Mouse (Mus musculus): ENCODE results near the gene Clhc1. TPM values are rescaled to one million over a fixed set of nuclear protein-coding genes. Genes with fewer than 3 reads are reported as not detected.

The Clhc1 gene
- polyA plus RNA-seq, 1 experiment from 2014 or later = 0.08 TPM

DNA sequence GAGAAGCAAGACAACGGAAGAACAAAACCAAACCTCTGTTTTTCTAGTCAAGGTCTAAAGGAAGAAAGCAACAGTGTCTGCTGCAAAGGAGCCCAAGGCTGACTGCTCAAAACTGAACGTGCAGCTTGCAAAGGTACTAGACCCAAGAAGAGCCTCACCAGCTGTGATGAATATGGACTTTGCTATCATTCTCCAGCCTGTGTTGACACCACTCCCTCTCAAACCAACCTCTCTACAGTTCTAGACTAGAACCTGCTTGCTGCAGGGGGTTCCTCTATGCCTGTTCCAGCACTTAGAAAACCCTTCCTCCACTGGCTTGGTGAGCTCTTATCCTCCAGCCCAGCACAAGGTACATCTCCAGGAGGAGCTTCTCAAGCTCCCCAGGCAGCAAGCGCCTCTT lies 75.6 kb downstream of the Clhc1 start:
- Histone ChIP-seq H3K36me3 (no peaks in the 10 kb centered on the region), H3K27me3 (no peaks in the 10 kb centered on the region), H3K4me1 (no peaks in the 10 kb centered on the region), H3K27ac (replicated peaks) (no peak overlapping the region), H3K9ac (replicated peaks) (no peak overlapping the region), H3K4me2 (replicated peaks) (no peak overlapping the region), H3K4me3 (no peak overlapping the region), H3K9me3 (no peaks in the 10 kb centered on the region)
- WGBS = 86% methylated on average over 3 of the region's 3 CpGs
- no peak for ATAC-seq (ENCODE audit: low FRiP score, low read depth)

DNA sequence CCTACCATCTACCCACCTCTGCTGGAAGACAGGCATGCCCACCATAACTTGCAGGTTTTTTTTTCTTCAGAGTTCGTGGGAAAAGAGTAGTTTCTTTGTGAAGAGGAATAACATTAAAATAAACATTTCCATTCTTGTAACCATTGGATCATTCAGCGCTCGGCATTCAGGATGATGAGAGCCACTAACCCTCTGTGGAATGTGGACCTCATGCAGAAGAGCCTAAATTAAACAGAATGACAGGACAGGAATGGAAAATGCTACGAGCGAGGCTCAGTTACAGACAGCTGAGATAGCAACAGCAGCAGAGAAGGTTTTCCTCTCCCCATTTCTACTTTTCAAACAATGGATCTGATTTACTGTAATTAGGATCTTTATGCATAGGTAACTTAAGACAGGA lies 78.8 kb downstream of the Clhc1 start:
- Histone ChIP-seq H3K9me3 (no peaks in the 10 kb centered on the region), H3K27ac (replicated peaks) (no peak overlapping the region), H3K36me3 (no peaks in the 10 kb centered on the region), H3K9ac (replicated peaks) (no peak overlapping the region), H3K4me3 (no peak overlapping the region), H3K27me3 (no peaks in the 10 kb centered on the region), H3K4me1 (no peaks in the 10 kb centered on the region), H3K4me2 (replicated peaks) (no peak overlapping the region)
- no peak for ATAC-seq (ENCODE audit: low FRiP score, low read depth)
- WGBS = 75% methylated on average over 5 of the region's 5 CpGs

DNA sequence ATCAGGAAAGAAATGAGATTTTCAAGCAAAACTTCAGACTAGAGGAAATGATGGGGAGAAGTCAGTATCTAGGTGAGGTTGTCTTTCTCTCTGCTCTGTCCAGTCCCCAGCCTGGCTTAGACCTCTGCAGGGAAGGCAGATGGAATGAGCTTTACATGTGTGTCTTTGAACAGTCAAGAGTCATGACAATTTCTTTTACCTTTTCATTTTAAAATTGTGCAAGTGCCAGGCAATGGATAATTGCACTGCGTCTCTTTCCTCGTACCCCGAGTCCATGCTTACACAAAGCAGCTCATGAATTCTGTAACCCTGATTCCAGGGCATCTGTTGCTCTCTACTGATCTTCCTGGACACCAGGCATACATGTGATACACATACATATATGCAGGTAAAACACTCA lies 80.0 kb downstream of the Clhc1 start:
- Histone ChIP-seq H3K27me3 (no peaks in the 10 kb centered on the region), H3K36me3 (no peaks in the 10 kb centered on the region), H3K9me3 (no peaks in the 10 kb centered on the region), H3K27ac (replicated peaks) (no peak overlapping the region), H3K4me3 (no peak overlapping the region), H3K9ac (replicated peaks) (no peak overlapping the region), H3K4me2 (replicated peaks) (no peak overlapping the region), H3K4me1 (no peaks in the 10 kb centered on the region)
- WGBS = 93% methylated on average over 3 of the region's 3 CpGs
- no peak for ATAC-seq (ENCODE audit: low FRiP score, low read depth)

Other genes with a start within 250 kb of the Clhc1 start
- gene Ccdc88a, start 174.3 kb upstream of the Clhc1 start, polyA plus RNA-seq (2016; fragmentation: Nextera tagmentation; extraction: Ambion mirVana) = 76.4 and 89.5 TPM in 2 replicates
- 15.6 and 16.1 TPM in 2 replicates for gene Prorsd1, start 32.9 kb upstream of the Clhc1 start, polyA plus RNA-seq (2016; fragmentation: Nextera tagmentation; extraction: Ambion mirVana)
- 48.7 and 56.2 TPM in 2 replicates for gene Mtif2, start 21.5 kb upstream of the Clhc1 start, polyA plus RNA-seq (2016; fragmentation: Nextera tagmentation; extraction: Ambion mirVana)
- 705 and 748 TPM in 2 replicates for gene Rps27a, start 159 bp downstream of the Clhc1 start, polyA plus RNA-seq (2016; fragmentation: Nextera tagmentation; extraction: Ambion mirVana)
- gene Rtn4, start 145.0 kb downstream of the Clhc1 start, polyA plus RNA-seq (2016; fragmentation: Nextera tagmentation; extraction: Ambion mirVana) = 98.1 and 115 TPM in 2 replicates